Mouse (Mus musculus) limb, embryonic 15.5 days (tissue): Measurements from ENCODE around the gene Wfdc3. TPM values are rescaled to one million over a fixed set of nuclear protein-coding genes. Genes with fewer than 3 reads are reported as not detected.

Experiments
- polyA plus RNA-seq: library from polyadenylated mRNA; unstranded; fragments of >200 nt; fragmentation: Nextera tagmentation; extraction: Ambion mirVana; gene quantifications from 2 replicates; pipeline ENCODE4 v1.2.1, GENCODE M21; 2015

Gene Wfdc3
- polyA plus RNA-seq, 1 experiment from 2014 or later: 0.50 TPM

Other genes with a start within 250 kb of the Wfdc3 start
- gene Pigt, start 248.4 kb downstream of the Wfdc3 start, polyA plus RNA-seq: 65.0 and 67.5 TPM in 2 replicates
- gene Wfdc2, start 183.5 kb downstream of the Wfdc3 start, polyA plus RNA-seq: 18.3 and 31.2 TPM in 2 replicates
- not detected in 2 replicates for gene Spint3, start 172.5 kb downstream of the Wfdc3 start, polyA plus RNA-seq
- gene Wfdc6a, start 160.5 kb downstream of the Wfdc3 start, polyA plus RNA-seq: 0.19 TPM in 1 of 2 replicates, not detected in the other
- gene Eppin, start 152.3 kb downstream of the Wfdc3 start, polyA plus RNA-seq: not detected in 2 replicates
- not detected in 2 replicates for gene Wfdc6b, start 132.4 kb downstream of the Wfdc3 start, polyA plus RNA-seq
- gene Wfdc8, start 132.3 kb downstream of the Wfdc3 start, polyA plus RNA-seq: not detected in 2 replicates
- not detected in 2 replicates for gene Wfdc16, start 107.1 kb downstream of the Wfdc3 start, polyA plus RNA-seq
- not detected in 2 replicates for gene Wfdc10, start 89.9 kb downstream of the Wfdc3 start, polyA plus RNA-seq
- not detected in 2 replicates for gene Wfdc9, start 89.3 kb downstream of the Wfdc3 start, polyA plus RNA-seq
- not detected in 2 replicates for gene Wfdc11, start 71.8 kb downstream of the Wfdc3 start, polyA plus RNA-seq
- 0.18 TPM in 1 of 2 replicates, not detected in the other for gene Wfdc13, start 60.8 kb downstream of the Wfdc3 start, polyA plus RNA-seq
- not detected in 2 replicates for gene Spint4, start 47.4 kb downstream of the Wfdc3 start, polyA plus RNA-seq
- gene Spint5, start 30.6 kb downstream of the Wfdc3 start, polyA plus RNA-seq: not detected in 2 replicates
- gene Dnttip1, start 52 bp upstream of the Wfdc3 start, polyA plus RNA-seq: 61.0 and 63.9 TPM in 2 replicates
- 293 and 311 TPM in 2 replicates for gene Ube2c, start 24.0 kb upstream of the Wfdc3 start, polyA plus RNA-seq
- gene Tnnc2, start 34.0 kb upstream of the Wfdc3 start, polyA plus RNA-seq: 350 and 1,119 TPM in 2 replicates
- 33.8 and 40.5 TPM in 2 replicates for gene Snx21, start 39.9 kb upstream of the Wfdc3 start, polyA plus RNA-seq
- gene Acot8, start 59.0 kb upstream of the Wfdc3 start, polyA plus RNA-seq: 16.8 and 20.7 TPM in 2 replicates
- gene Zswim3, start 59.2 kb upstream of the Wfdc3 start, polyA plus RNA-seq: 7.5 and 7.9 TPM in 2 replicates
- 19.4 and 20.1 TPM in 2 replicates for gene Zswim1, start 76.8 kb upstream of the Wfdc3 start, polyA plus RNA-seq
- not detected in 2 replicates for gene Spata25, start 82.6 kb upstream of the Wfdc3 start, polyA plus RNA-seq
- gene Ctsa, start 86.9 kb upstream of the Wfdc3 start, polyA plus RNA-seq: 178 and 187 TPM in 2 replicates
- gene Neurl2, start 87.5 kb upstream of the Wfdc3 start, polyA plus RNA-seq: 5.8 and 9.3 TPM in 2 replicates
- gene Pltp, start 111.8 kb upstream of the Wfdc3 start, polyA plus RNA-seq: 57.1 and 61.8 TPM in 2 replicates
- gene Pcif1, start 133.4 kb upstream of the Wfdc3 start, polyA plus RNA-seq: 62.9 and 67.5 TPM in 2 replicates
- gene Zfp335, start 165.8 kb upstream of the Wfdc3 start, polyA plus RNA-seq: 13.2 and 13.9 TPM in 2 replicates
- gene Mmp9, start 194.8 kb upstream of the Wfdc3 start, polyA plus RNA-seq: 22.2 and 52.4 TPM in 2 replicates
- gene Slc12a5, start 214.9 kb upstream of the Wfdc3 start, polyA plus RNA-seq: 0.51 and 0.97 TPM in 2 replicates